Mouse (Mus musculus) lung, adult 2 months (tissue): ENCODE results near the gene Gxylt2. TPM values are rescaled to one million over a fixed set of nuclear protein-coding genes. Genes with fewer than 3 reads are reported as not detected.

ENCODE experiments used
- DNase-seq: peaks from one replicate; pipeline ENCODE4 v3.0.0; 2022
- H3K4me1 ChIP-seq: fragments of 200-500 bp; 2 replicates; pipeline ENCODE4 v1.6.1; 2011; ENCODE audit warnings: low read length; ENCODE audit not compliant: control insufficient read depth, insufficient read depth
- H3K4me3 ChIP-seq: fragments of 200-500 bp; replicated peaks from 2 replicates; pipeline ENCODE3; 2011; ENCODE audit warnings: low read depth, mild to moderate bottlenecking, control low read depth, low read length; ENCODE audit errors: extremely low read depth
- CTCF ChIP-seq: fragments of 200-500 bp; IDR thresholded peaks from 2 replicates; pipeline ENCODE4 v1.5.1; 2011; ENCODE audit warnings: mild to moderate bottlenecking, low read length, control low read depth; ENCODE audit not compliant: insufficient read depth
- POLR2A ChIP-seq: fragments of 200-500 bp; IDR thresholded peaks from 2 replicates; pipeline ENCODE4 v1.6.1; 2011; ENCODE audit warnings: low read depth, mild to moderate bottlenecking, control low read depth, low read length, borderline replicate concordance; ENCODE audit errors: extremely low read depth
- WGBS: fragments of 180-500 bp; shearing (Covaris S2); methylation state at CpG from one replicate; pipeline ENCODE4 v1.1.7; 2018; 5-methylcytosine and 5-hydroxymethylcytosine counted together
- polyA plus RNA-seq: library from polyadenylated mRNA; depleted of rRNA; stranded (reverse); fragments of >200 nt; gene quantifications from 2 replicates; pipeline ENCODE4 v1.2.3, GENCODE M21; 2012; rRNA removed

Gene Gxylt2
- polyA plus RNA-seq: 1.7 and 2.2 TPM in 2 replicates

GRCm38 (mm10) chr6:100704574-100705365, at the start of gene Gxylt2:
Gene Gxylt2 (plus strand): TSS chr6:100704734.
- TF ChIP-seq POLR2A: no peak
- no peak for TF ChIP-seq CTCF
- Histone ChIP-seq H3K4me1 (peaks cover 3% of the 10 kb centered on the region; the same call in 1 of the 2 replicates), H3K4me3 (peak within 1 kb of the TSS; percentile 44)
- DNase-seq: no peak
- under 1% methylated on average over 76 of the region's 77 CpGs for WGBS

GRCm38 (mm10) chr6:100660395-100660794, 44.1 kb upstream of the Gxylt2 start:
- H3K4me1 ChIP-seq: no peaks in the 10 kb centered on the region
- no peak for TF ChIP-seq CTCF
- no peak for TF ChIP-seq POLR2A
- no peak overlapping the region for H3K4me3 ChIP-seq
- 57% methylated on average over 5 of the region's 5 CpGs for WGBS
- DNase-seq: no peak

GRCm38 (mm10) chr6:100662224-100662623, 42.3 kb upstream of the Gxylt2 start:
- no peaks in the 10 kb centered on the region for H3K4me1 ChIP-seq
- TF ChIP-seq CTCF (no peak), POLR2A (no peak)
- no peak overlapping the region for H3K4me3 ChIP-seq
- no peak for DNase-seq
- 65% methylated on average over 6 of the region's 6 CpGs for WGBS

GRCm38 (mm10) chr6:100667644-100668043, 36.9 kb upstream of the Gxylt2 start:
- WGBS: 87% methylated on average over 8 of the region's 8 CpGs
- no peak for DNase-seq
- H3K4me1 ChIP-seq: no peaks in the 10 kb centered on the region

GRCm38 (mm10) chr6:100668858-100669257, 35.7 kb upstream of the Gxylt2 start:
- no peak for TF ChIP-seq POLR2A
- no peak for TF ChIP-seq CTCF
- no peak overlapping the region for H3K4me3 ChIP-seq
- DNase-seq: no peak
- no peaks in the 10 kb centered on the region for H3K4me1 ChIP-seq
- 65% methylated on average over 2 of the region's 2 CpGs for WGBS

More at GRCm38 (mm10) chr6:100667644-100668043, 36.9 kb upstream of the Gxylt2 start:
- no peak overlapping the region for H3K4me3 ChIP-seq
- TF ChIP-seq CTCF (no peak), POLR2A (no peak)

GRCm38 (mm10) chr6:100670370-100670841, 34.1 kb upstream of the Gxylt2 start:
- Histone ChIP-seq H3K4me1 (no peaks in the 10 kb centered on the region), H3K4me3 (peak overlapping the region; percentile 87)
- peak; percentile 53 for DNase-seq
- no peak for TF ChIP-seq CTCF
- no peak for TF ChIP-seq POLR2A
- WGBS: under 1% methylated on average over 32 of the region's 32 CpGs

GRCm38 (mm10) chr6:100670880-100671344, 33.6 kb upstream of the Gxylt2 start, which contains the start of gene Shq1:
Gene Shq1 (minus strand): TSS chr6:100671157.
- H3K4me1 ChIP-seq: no peaks in the 10 kb centered on the region
- peak within 1 kb of the TSS; percentile 87 for H3K4me3 ChIP-seq
- WGBS: under 1% methylated on average over 49 of the region's 49 CpGs
- peak; percentile 86 for DNase-seq
- TF ChIP-seq CTCF (no peak), POLR2A (peak; percentile 77; the same call in 1 of the 2 replicates)

- DNase-seq: no peak
- 8% methylated on average over 7 of the region's 7 CpGs for WGBS
- TF ChIP-seq CTCF (no peak), POLR2A (no peak)
- H3K4me1 ChIP-seq: no peaks in the 10 kb centered on the region
- no peak overlapping the region for H3K4me3 ChIP-seq
Observed at GRCm38 (mm10) chr6:100671401-100671800, 33.1 kb upstream of the Gxylt2 start.

- no peak for DNase-seq
- Histone ChIP-seq H3K4me1 (no peaks in the 10 kb centered on the region), H3K4me3 (no peak overlapping the region)
- peak; percentile 26; the same call in 1 of the 2 replicates for TF ChIP-seq CTCF
- TF ChIP-seq POLR2A: no peak
- WGBS: 18% methylated on average over 6 of the region's 6 CpGs
Observed at GRCm38 (mm10) chr6:100674974-100675373, 29.6 kb upstream of the Gxylt2 start.

- DNase-seq: no peak
- TF ChIP-seq CTCF (no peak), POLR2A (no peak)
- no peaks in the 10 kb centered on the region for H3K4me1 ChIP-seq
- WGBS: 91% methylated on average over 7 of the region's 7 CpGs
- H3K4me3 ChIP-seq: no peak overlapping the region
Observed at GRCm38 (mm10) chr6:100676461-100676860, 28.1 kb upstream of the Gxylt2 start.
